Mouse (Mus musculus) midbrain, embryonic 13.5 days (tissue): ENCODE data around the gene Ddc. TPM values are rescaled to one million over a fixed set of nuclear protein-coding genes. Genes with fewer than 3 reads are reported as not detected.

ENCODE experiments used
- ATAC-seq: fragments of 200-750 bp; cut with Nextera tagmentation; 2 replicates; pipeline ENCODE4 v1.8.0; 2017; ENCODE audit warnings: mild to moderate bottlenecking, moderate TSS enrichment, moderate library complexity
- H3K27ac ChIP-seq: fragments of 300-500 bp; sonication (generic); 2 replicates; pipeline ENCODE4 v1.5.1; 2015; ENCODE audit warnings: inconsistent platforms, mild to moderate bottlenecking, moderate library complexity
- H3K27me3 ChIP-seq: fragments of 300-500 bp; sonication (generic); 2 replicates; pipeline ENCODE4 v1.6.1; 2015; ENCODE audit warnings: mild to moderate bottlenecking, inconsistent platforms
- H3K36me3 ChIP-seq: fragments of 300-500 bp; sonication (generic); 2 replicates; pipeline ENCODE4 v1.6.1; 2015; ENCODE audit warnings: mild to moderate bottlenecking, inconsistent platforms
- H3K4me1 ChIP-seq: fragments of 300-500 bp; sonication (generic); replicated peaks from 2 replicates; pipeline ENCODE4 v1.6.1; 2015; ENCODE audit warnings: inconsistent platforms
- H3K4me2 ChIP-seq: fragments of 300-500 bp; sonication (generic); replicated peaks from 2 replicates; pipeline ENCODE4 v1.6.1; 2015; ENCODE audit warnings: moderate library complexity, mild to moderate bottlenecking, inconsistent platforms
- H3K4me3 ChIP-seq: fragments of 300-500 bp; sonication (generic); replicated peaks from 2 replicates; pipeline ENCODE4 v1.5.1; 2015; ENCODE audit warnings: mild to moderate bottlenecking, inconsistent platforms
- H3K9ac ChIP-seq: fragments of 300-500 bp; sonication (generic); replicated peaks from 2 replicates; pipeline ENCODE4 v1.6.1; 2015; ENCODE audit warnings: mild to moderate bottlenecking, inconsistent platforms
- H3K9me3 ChIP-seq: fragments of 300-500 bp; sonication (generic); 2 replicates; pipeline ENCODE4 v1.6.1; 2016; ENCODE audit warnings: mild to moderate bottlenecking, inconsistent platforms
- WGBS: fragments of 180-500 bp; shearing (Covaris S2); methylation state at CpG from one replicate; pipeline ENCODE4 v1.1.7; 2015; 5-methylcytosine and 5-hydroxymethylcytosine counted together
- polyA plus RNA-seq: library from polyadenylated mRNA; unstranded; fragments of >200 nt; fragmentation: Nextera tagmentation; extraction: Ambion mirVana; gene quantifications from 2 replicates; pipeline ENCODE4 v1.2.1, GENCODE M21; 2015

Gene Ddc
- polyA plus RNA-seq, 1 experiment from 2014 or later: 43.0 TPM

- Histone ChIP-seq H3K4me1 (peaks cover 17% of the 10 kb centered on the region), H3K36me3 (0 out of 2 replicates have a peak, but pooled peaks cover 3% of the 10 kb centered on the region), H3K4me2 (peak overlapping the region; percentile 78), H3K27ac (peak overlapping the region; percentile 96), H3K9me3 (no peaks in the 10 kb centered on the region), H3K27me3 (no peaks in the 10 kb centered on the region), H3K9ac (peak overlapping the region; percentile 81), H3K4me3 (peak overlapping the region; percentile 67)
- peak; percentile 53 for ATAC-seq
- WGBS: 1% methylated on average over 11 of the region's 11 CpGs
Measured at GRCm38 (mm10) chr11:11809404-11810175, 88.4 kb downstream of the Ddc start.

GRCm38 (mm10) chr11:11808820-11809403 is 89.0 kb downstream of the Ddc start, which contains the start of gene Fignl1:
Gene Fignl1, minus strand, starts transcription at chr11:11808962.
- Histone ChIP-seq H3K4me1 (peaks cover 17% of the 10 kb centered on the region), H3K4me3 (peak within 1 kb of the TSS; percentile 67), H3K9ac (peak within 1 kb of the TSS; percentile 81), H3K36me3 (0 out of 2 replicates have a peak, but pooled peaks cover 3% of the 10 kb centered on the region), H3K9me3 (no peaks in the 10 kb centered on the region), H3K27me3 (no peaks in the 10 kb centered on the region), H3K4me2 (peak within 1 kb of the TSS; percentile 78), H3K27ac (peak within 1 kb of the TSS; percentile 96)
- peak; percentile 96 for ATAC-seq
- under 1% methylated on average over 53 of the region's 53 CpGs for WGBS

DNA sequence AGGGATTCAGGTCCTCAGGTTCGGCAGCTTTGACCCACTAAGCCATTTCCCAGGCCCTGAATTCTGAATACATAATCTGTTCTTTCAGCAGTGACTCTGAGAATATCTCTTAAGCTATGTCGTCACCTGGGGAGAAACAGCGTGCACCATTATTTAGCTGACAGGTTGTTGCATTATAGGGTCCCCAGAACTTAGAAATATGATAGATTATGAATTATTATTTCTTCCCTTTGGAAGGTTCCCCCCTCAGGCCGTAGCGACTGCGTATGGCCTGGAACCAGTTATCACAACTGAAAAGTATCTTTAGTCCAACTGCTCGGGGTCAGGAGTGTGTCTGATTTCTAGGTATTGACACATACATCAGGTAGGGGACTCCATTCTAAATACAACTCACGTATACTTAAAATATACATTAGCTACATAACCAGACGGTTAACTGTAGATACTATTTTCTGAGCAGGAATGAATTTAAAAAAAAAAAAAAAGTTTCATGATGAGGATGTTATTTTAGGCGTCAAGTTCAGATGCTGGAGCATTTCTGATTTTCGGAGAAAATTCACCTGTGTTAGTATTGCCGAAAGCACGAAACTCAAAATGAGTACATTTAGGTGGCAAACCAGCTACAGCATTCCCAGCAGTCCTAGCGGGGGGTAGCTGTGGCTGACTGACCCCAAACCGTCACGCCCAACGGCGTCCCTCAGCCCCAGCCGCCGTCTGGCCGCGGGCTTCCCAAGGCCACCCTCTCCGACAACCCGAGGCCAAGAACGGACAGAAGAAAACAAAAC is 89.7 kb downstream of the Ddc start:
- Histone ChIP-seq H3K9me3 (no peaks in the 10 kb centered on the region), H3K36me3 (0 out of 2 replicates have a peak, but pooled peaks cover 3% of the 10 kb centered on the region), H3K27me3 (no peaks in the 10 kb centered on the region), H3K4me1 (peaks cover 17% of the 10 kb centered on the region), H3K4me3 (peak overlapping the region; percentile 67), H3K4me2 (peak overlapping the region; percentile 78), H3K9ac (peak overlapping the region; percentile 81), H3K27ac (no peak overlapping the region)
- WGBS: 10% methylated on average over 25 of the region's 25 CpGs
- no peak for ATAC-seq

DNA sequence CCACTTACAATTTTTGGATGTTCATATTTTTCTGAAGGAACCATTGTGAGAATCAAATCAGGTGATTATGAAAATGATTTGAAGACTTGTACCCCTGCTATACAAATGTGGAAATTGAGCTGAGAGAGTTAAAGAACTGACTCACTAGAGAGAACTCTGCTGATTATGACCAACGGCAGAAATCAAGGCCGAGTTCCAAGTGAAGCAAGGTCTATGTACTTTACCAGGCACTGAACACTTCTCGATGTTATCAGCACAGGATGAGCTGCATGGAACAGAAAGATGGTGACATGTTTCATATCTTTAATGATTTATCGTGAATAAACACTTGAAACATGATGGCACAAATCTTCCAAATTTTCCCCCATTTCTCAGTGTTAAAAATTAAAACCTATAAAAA is 92.0 kb downstream of the Ddc start:
- 93% methylated on average over 4 of the region's 4 CpGs for WGBS
- Histone ChIP-seq H3K4me1 (peaks cover 17% of the 10 kb centered on the region), H3K36me3 (peaks cover 19% of the 10 kb centered on the region), H3K27ac (no peak overlapping the region), H3K27me3 (no peaks in the 10 kb centered on the region), H3K4me3 (no peak overlapping the region), H3K4me2 (no peak overlapping the region), H3K9ac (no peak overlapping the region), H3K9me3 (no peaks in the 10 kb centered on the region)
- no peak for ATAC-seq

GRCm38 (mm10) chr11:11804421-11804820 is 93.5 kb downstream of the Ddc start:
- no peak overlapping the region for H3K27ac ChIP-seq
- H3K4me2 ChIP-seq: no peak overlapping the region
- WGBS: 90% methylated on average over 5 of the region's 5 CpGs
- H3K27me3 ChIP-seq: no peaks in the 10 kb centered on the region
- no peak for ATAC-seq
- H3K9me3 ChIP-seq: no peaks in the 10 kb centered on the region
- H3K9ac ChIP-seq: no peak overlapping the region
- H3K4me1 ChIP-seq: peaks cover 9% of the 10 kb centered on the region
- no peak overlapping the region for H3K4me3 ChIP-seq
- H3K36me3 ChIP-seq: peaks cover 22% of the 10 kb centered on the region

DNA sequence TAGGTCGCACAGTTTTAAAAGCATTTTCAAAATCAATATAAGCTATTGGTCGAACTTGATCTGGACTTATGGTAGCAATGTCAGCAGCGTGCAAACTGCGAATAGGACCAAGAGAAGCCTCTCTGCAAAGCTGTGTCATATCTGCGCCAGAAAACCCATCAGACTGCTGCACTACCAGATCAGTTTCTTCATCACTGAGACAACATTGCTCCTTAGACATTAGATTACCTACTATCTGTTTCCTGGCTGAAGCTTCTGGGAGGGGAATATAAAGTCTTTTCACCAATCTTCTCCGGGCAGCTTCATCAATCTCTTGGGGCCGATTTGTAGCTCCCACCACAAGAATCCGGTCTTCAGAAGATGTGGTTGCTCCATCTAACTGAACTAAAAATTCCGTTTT is 96.9 kb downstream of the Ddc start:
- no peak overlapping the region for H3K4me3 ChIP-seq
- H3K27ac ChIP-seq: no peak overlapping the region
- H3K4me1 ChIP-seq: no peaks in the 10 kb centered on the region
- H3K4me2 ChIP-seq: no peak overlapping the region
- no peak for ATAC-seq
- no peak overlapping the region for H3K9ac ChIP-seq
- H3K36me3 ChIP-seq: peaks cover 22% of the 10 kb centered on the region
- H3K9me3 ChIP-seq: no peaks in the 10 kb centered on the region
- 94% methylated on average over 9 of the region's 9 CpGs for WGBS
- no peaks in the 10 kb centered on the region for H3K27me3 ChIP-seq

DNA sequence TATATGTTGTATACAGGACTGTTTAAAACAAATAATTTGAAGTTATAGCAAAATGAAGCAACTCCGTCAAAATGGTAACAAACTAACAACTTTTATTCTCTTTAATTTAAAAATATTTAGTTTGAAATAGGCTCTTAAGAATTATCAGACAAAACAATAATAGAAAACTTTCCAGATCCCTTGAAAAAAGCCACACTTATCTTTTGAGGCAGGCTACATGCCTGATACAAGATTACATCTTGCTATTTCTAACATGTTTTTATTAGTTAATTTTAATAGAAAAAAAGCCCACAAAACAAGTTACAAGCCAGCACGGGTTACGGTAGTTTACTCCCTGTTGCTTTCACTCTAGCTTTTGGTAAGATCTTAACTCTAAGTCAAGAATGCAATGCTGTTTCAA is 97.6 kb downstream of the Ddc start:
- peaks cover 19% of the 10 kb centered on the region for H3K36me3 ChIP-seq
- H3K4me1 ChIP-seq: no peaks in the 10 kb centered on the region
- no peaks in the 10 kb centered on the region for H3K27me3 ChIP-seq
- 98% methylated on average over 3 of the region's 3 CpGs for WGBS
- H3K9me3 ChIP-seq: no peaks in the 10 kb centered on the region
- H3K9ac ChIP-seq: no peak overlapping the region
- ATAC-seq: no peak
- no peak overlapping the region for H3K4me3 ChIP-seq
- no peak overlapping the region for H3K4me2 ChIP-seq
- no peak overlapping the region for H3K27ac ChIP-seq

DNA sequence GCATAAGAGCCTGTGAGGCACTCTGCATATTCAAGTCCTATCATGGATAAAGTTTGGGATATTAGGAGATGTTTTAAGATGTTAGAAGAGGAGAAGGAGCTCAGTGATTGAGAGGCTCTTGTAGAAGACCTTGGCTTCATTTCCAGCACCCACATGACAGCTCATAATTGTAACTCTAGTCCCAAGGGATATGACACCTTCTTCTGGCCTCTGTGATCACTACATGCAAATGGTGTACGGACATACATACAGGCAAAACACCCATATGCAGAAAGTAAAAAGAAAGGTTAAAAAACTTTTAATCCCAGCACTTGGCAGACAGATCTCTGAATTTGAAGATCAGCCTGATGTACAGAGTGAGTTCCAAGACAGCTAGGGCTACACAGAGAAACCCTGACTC is 99.3 kb downstream of the Ddc start:
- no peak overlapping the region for H3K4me2 ChIP-seq
- H3K9me3 ChIP-seq: no peaks in the 10 kb centered on the region
- H3K4me3 ChIP-seq: no peak overlapping the region
- 100% methylated on average over 1 of the region's 1 CpGs for WGBS
- H3K27me3 ChIP-seq: no peaks in the 10 kb centered on the region
- no peak for ATAC-seq
- peaks cover 19% of the 10 kb centered on the region for H3K36me3 ChIP-seq
- no peaks in the 10 kb centered on the region for H3K4me1 ChIP-seq
- no peak overlapping the region for H3K9ac ChIP-seq
- no peak overlapping the region for H3K27ac ChIP-seq

DNA sequence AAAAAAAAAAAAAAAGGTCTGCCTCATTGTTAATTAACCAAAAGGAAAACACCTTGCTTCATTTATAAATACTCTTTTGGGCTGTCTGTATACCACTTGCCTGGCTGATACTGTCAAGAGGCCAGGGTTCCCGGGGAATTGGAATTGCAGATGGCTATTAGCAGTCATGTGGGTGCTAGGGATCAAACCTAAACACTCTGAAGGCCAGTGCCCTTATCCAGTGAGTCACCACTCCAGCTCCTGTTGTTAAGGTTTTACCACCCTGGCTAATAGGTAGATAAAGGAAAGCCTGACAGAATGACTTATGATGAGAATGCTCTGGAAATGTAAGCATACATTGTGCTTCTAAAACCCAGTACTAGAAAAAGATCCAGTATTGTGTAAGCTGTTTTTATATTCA is 103.3 kb downstream of the Ddc start:
- Histone ChIP-seq H3K27ac (no peak overlapping the region), H3K27me3 (no peaks in the 10 kb centered on the region), H3K9ac (no peak overlapping the region), H3K4me3 (no peak overlapping the region), H3K9me3 (no peaks in the 10 kb centered on the region), H3K4me1 (no peaks in the 10 kb centered on the region), H3K36me3 (no peaks in the 10 kb centered on the region), H3K4me2 (no peak overlapping the region)
- ATAC-seq: no peak
- 91% methylated on average over 1 of the region's 1 CpGs for WGBS

DNA sequence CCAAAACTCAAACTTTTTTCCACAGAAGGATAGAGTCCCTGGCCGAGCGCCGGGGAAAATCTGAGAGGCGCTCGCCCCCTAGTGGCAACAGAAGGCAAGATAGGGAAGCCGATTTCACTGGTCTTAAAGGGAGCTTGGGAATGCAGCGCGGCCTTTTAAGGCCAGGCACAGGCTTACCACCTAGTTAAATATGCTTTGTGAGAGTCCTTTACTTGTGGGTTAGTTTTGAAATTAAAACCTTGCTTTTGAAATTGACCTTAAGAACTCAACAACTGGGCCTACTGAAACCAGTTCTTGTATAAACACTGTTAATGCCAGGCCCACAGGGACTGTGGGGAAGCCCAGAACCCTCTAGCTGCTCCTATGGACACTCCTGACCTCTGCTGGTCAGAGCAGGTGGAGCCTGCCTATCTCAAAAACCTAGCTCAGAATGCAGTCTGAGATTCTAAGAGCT is 109.4 kb downstream of the Ddc start:
- ATAC-seq: peak; percentile 97
- Histone ChIP-seq H3K4me3 (no peak overlapping the region), H3K36me3 (no peaks in the 10 kb centered on the region), H3K27me3 (no peaks in the 10 kb centered on the region), H3K9ac (no peak overlapping the region), H3K9me3 (no peaks in the 10 kb centered on the region), H3K4me2 (peak overlapping the region; percentile 34), H3K27ac (no peak overlapping the region), H3K4me1 (no peaks in the 10 kb centered on the region)
- under 1% methylated on average over 8 of the region's 8 CpGs for WGBS

- Histone ChIP-seq H3K36me3 (no peaks in the 10 kb centered on the region), H3K9me3 (no peaks in the 10 kb centered on the region), H3K27ac (no peak overlapping the region), H3K27me3 (no peaks in the 10 kb centered on the region), H3K4me1 (no peaks in the 10 kb centered on the region), H3K4me3 (no peak overlapping the region), H3K9ac (no peak overlapping the region), H3K4me2 (no peak overlapping the region)
- WGBS: 70% methylated on average over 6 of the region's 6 CpGs
- ATAC-seq: no peak
Measured at GRCm38 (mm10) chr11:11785457-11785856, 112.5 kb downstream of the Ddc start.

GRCm38 (mm10) chr11:11781728-11782127 is 116.2 kb downstream of the Ddc start:
- 86% methylated on average over 8 of the region's 8 CpGs for WGBS

More at GRCm38 (mm10) chr11:11781728-11782127, 116.2 kb downstream of the Ddc start:
- Histone ChIP-seq H3K4me3 (no peak overlapping the region), H3K27me3 (no peaks in the 10 kb centered on the region), H3K27ac (no peak overlapping the region), H3K9ac (no peak overlapping the region), H3K36me3 (no peaks in the 10 kb centered on the region), H3K9me3 (no peaks in the 10 kb centered on the region), H3K4me1 (no peaks in the 10 kb centered on the region), H3K4me2 (no peak overlapping the region)
- ATAC-seq: no peak
